Mouse (Mus musculus): ENCODE measurements at regions not wholly inside any gene's neighbourhood (a gene's known extent, or its start where the extent isn't known, plus 50 kb on each side); places are given as distances from the start of the nearest gene placed in this dataset.

- TF ChIP-seq KAT2A (conservative IDR thresholded peaks at IDR 0.05; ENCODE audit: low read depth, low read length) (no peak), EP300 (IDR thresholded peaks at IDR 0.05; ENCODE audit: low read depth in 1 of 2, low read length in 2 of 2) (no peak), TAL1 (IDR thresholded peaks at IDR 0.05; ENCODE audit: low read length) (no peak)
Measured at GRCm38 (mm10) chr1:168686821-168687220, 254.8 kb upstream of the Pbx1 start.

Measured in MEL (cell line).